Mouse (Mus musculus): ENCODE results near the gene Slc46a3. TPM values are rescaled to one million over a fixed set of nuclear protein-coding genes. Genes with fewer than 3 reads are reported as not detected.

The Slc46a3 gene
- polyA plus RNA-seq, 1 experiment from 2014 or later = 4.0 TPM

DNA sequence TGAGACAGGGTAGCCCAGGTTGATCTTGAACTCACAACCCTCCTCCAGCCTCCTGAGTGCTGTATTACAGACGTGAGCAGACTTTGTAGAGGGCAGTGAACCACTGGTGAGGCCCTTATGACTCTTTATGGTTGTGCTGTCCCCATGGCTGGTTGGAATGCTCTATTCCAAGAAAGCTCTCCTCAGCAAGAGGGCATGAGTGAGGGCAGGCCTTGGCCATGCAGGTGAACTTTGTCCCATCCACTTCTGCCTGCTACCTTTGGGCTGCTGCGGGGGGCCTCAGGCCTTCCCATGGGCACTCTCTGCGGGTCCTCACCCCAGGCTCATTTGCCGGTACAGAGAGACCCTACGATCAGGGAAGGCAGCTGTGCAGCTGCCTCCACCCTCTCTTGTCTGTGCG lies 1.9 kb downstream of the Slc46a3 start:
- Histone ChIP-seq H3K4me3 (no peak overlapping the region), H3K4me2 (replicated peaks) (peak overlapping the region; percentile 89; the same call in 1 of the 2 replicates), H3K9ac (no peak overlapping the region), H3K27ac (no peak overlapping the region), H3K36me3 (no peaks in the 10 kb centered on the region), H3K27me3 (replicated peaks) (peaks cover 10% of the 10 kb centered on the region), H3K4me1 (peaks cover 14% of the 10 kb centered on the region; the same call in 1 of the 2 replicates), H3K9me3 (no peaks in the 10 kb centered on the region)
- ATAC-seq (ENCODE audit: low FRiP score, low read depth) = no peak
- WGBS = 21% methylated on average over 6 of the region's 6 CpGs

DNA sequence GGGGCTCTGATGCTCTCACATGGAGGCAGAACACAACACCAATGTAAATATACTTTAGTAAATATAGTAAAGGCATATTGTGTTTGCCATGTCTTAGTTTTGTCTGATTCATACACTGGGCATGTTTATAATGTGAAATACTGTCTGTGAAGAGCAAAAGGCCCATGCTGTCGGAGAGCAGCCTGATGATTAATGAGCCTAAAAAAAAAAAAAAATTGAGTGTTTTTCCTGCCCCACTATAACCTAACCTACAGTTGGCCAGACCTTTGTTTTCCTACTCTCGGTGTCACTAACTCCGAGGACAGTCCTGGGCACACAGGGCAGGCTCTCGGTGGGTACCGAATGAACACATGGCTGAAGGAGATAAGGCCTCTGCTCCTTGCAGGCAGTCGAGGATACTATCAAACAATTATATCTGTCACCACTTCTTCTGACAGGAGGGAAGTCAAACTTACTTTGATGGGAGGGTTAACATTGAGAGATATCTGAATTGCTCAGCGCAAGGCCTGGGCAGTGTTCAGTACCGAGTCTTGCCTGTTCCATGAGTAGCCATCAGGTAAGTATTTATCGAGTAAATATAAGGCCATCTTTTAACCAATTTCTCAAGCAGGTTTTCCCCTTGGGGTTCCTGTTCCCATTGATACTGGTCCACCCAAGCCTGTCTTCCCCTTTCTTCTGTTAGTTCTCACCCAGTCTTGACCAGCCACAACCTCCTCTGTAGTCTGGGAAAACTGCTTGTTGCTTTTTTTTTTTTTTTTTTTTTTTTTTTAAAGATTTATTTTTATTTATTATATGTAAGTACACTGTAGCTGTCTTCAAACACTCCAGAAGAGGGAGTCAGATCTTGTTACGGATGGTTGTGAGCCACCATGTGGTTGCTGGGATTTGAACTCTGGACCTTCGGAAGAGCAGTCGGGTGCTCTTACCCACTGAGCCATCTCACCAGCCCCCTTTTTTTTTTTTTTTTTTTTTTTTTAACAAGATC lies 6.0 kb downstream of the Slc46a3 start:
- Histone ChIP-seq H3K36me3 (peaks cover 1% of the 10 kb centered on the region; the same call in 1 of the 2 replicates), H3K4me1 (peaks cover 8% of the 10 kb centered on the region; the same call in 1 of the 2 replicates), H3K4me2 (replicated peaks) (no peak overlapping the region), H3K27ac (no peak overlapping the region), H3K9ac (no peak overlapping the region), H3K4me3 (no peak overlapping the region), H3K9me3 (no peaks in the 10 kb centered on the region), H3K27me3 (replicated peaks) (peaks cover 10% of the 10 kb centered on the region)
- 90% methylated on average over 10 of the region's 12 CpGs for WGBS
- no peak for ATAC-seq (ENCODE audit: low FRiP score, low read depth)

DNA sequence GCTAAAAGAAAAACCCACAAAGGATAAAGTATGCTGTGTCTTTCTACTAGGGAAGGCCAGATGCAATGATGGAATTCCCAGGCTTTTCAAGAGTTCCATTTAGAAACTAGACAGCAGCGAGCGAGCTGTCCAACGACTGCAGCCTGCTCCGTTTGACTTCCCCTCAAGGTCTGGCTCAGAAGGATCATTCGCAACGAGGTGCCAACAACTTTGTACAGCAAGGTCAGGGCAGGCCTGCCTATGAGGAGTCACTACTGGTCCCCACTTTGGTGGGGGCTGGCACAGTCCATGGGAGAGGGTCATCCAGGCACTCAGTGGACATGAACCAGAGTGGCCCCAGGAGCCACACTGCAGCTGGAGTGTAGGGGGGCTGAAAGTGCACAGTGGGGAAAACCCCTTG lies 11.0 kb downstream of the Slc46a3 start:
- 82% methylated on average over 6 of the region's 6 CpGs for WGBS
- H3K36me3 ChIP-seq = peaks cover 24% of the 10 kb centered on the region

DNA sequence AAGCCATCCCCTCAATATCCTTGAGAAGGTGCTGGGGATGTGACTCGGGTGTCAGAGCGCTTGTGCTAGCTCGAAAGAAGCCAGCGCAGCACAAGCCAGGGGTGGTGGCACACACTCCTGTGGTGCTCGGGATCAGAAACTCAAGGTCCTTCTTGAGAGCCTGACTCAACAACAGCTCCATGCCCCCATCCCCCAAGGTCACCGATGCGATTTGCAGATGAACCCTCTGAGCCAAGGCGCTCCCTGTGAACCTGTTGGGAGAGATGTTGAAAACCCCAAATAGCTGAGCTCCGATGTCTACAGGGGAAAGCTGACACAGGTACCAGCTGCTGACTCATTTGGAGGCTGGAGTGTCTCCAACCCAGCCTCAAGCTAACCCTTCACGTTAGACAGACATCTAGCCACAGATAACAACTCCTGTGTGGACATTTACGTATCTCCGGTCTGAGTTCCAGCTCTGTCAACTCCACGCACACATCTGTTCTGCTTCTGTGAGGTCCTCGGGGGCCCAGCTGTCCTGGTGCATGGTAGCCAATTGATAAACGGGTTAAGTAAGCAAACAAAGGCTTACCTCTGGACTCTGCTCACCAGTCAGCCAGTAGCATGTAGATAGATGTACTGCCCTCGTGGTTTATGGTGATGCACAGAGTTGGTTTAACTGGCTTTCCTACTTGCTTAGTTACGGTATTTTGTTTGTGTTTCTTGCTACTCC lies 14.5 kb downstream of the Slc46a3 start:
- H3K9ac ChIP-seq = no peak overlapping the region
- H3K27me3 ChIP-seq (replicated peaks) = no peaks in the 10 kb centered on the region
- ATAC-seq (ENCODE audit: low FRiP score, low read depth) = no peak
- no peaks in the 10 kb centered on the region for H3K9me3 ChIP-seq
- 93% methylated on average over 17 of the region's 17 CpGs for WGBS
- H3K4me3 ChIP-seq = no peak overlapping the region
- peaks cover 57% of the 10 kb centered on the region for H3K36me3 ChIP-seq
- H3K27ac ChIP-seq = no peak overlapping the region
- no peaks in the 10 kb centered on the region for H3K4me1 ChIP-seq
- H3K4me2 ChIP-seq (replicated peaks) = no peak overlapping the region

More for the DNA sequence above, 11.0 kb downstream of the Slc46a3 start:
- no peak overlapping the region for H3K4me2 ChIP-seq (replicated peaks)
- no peak overlapping the region for H3K4me3 ChIP-seq
- no peak overlapping the region for H3K27ac ChIP-seq
- ATAC-seq (ENCODE audit: low FRiP score, low read depth) = no peak
- H3K9me3 ChIP-seq = no peaks in the 10 kb centered on the region
- H3K9ac ChIP-seq = no peak overlapping the region
- no peaks in the 10 kb centered on the region for H3K27me3 ChIP-seq (replicated peaks)
- H3K4me1 ChIP-seq = no peaks in the 10 kb centered on the region

DNA sequence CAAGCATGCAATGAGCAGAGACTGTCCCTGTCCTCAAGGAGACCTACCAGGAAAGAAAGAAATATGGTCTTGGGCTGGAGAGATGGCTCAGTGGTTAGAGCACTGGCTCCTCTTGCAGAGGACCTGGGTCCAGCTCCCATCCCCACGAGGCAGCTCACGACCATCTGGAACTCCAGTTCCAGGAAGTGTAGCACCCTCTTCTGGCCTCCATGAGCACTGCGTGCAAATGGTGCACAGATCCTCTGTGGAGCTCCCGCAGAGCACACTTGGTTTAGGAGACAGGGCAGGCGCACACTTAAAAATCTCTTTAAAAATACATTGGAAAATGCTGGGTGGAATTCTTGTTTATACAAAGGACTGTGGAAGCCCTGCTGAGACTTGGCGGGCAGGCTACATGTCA lies 17.1 kb downstream of the Slc46a3 start:
- Histone ChIP-seq H3K4me1 (no peaks in the 10 kb centered on the region), H3K4me3 (no peak overlapping the region), H3K4me2 (replicated peaks) (no peak overlapping the region), H3K27me3 (replicated peaks) (no peaks in the 10 kb centered on the region), H3K27ac (no peak overlapping the region), H3K9ac (no peak overlapping the region), H3K36me3 (peaks cover 79% of the 10 kb centered on the region), H3K9me3 (no peaks in the 10 kb centered on the region)
- WGBS = 84% methylated on average over 6 of the region's 6 CpGs
- ATAC-seq (ENCODE audit: low FRiP score, low read depth) = no peak

DNA sequence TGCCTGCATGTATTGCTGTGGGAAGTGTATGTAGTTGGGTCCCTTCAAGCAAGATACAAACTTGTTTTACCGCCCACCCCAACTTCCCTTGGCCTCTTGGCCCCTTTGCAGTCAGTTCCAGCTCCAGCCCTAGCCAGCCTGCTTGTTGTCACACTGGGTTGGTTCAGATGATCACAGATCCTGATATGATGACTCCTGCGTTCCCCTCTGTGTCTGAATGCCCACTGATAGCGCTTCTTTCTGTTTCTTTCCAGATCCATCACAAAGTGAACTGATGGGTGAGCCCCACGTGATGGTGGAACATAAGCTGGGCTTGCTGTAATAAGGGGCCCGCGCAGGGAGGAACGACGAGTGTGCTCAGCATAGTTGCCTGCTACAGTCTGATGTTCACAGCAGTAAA lies 19.4 kb downstream of the Slc46a3 start:
- Histone ChIP-seq H3K4me2 (replicated peaks) (no peak overlapping the region), H3K4me3 (no peak overlapping the region), H3K27ac (no peak overlapping the region), H3K9ac (no peak overlapping the region), H3K36me3 (peaks cover 88% of the 10 kb centered on the region), H3K9me3 (no peaks in the 10 kb centered on the region), H3K27me3 (replicated peaks) (no peaks in the 10 kb centered on the region), H3K4me1 (no peaks in the 10 kb centered on the region)
- no peak for ATAC-seq (ENCODE audit: low FRiP score, low read depth)
- 95% methylated on average over 8 of the region's 8 CpGs for WGBS

DNA sequence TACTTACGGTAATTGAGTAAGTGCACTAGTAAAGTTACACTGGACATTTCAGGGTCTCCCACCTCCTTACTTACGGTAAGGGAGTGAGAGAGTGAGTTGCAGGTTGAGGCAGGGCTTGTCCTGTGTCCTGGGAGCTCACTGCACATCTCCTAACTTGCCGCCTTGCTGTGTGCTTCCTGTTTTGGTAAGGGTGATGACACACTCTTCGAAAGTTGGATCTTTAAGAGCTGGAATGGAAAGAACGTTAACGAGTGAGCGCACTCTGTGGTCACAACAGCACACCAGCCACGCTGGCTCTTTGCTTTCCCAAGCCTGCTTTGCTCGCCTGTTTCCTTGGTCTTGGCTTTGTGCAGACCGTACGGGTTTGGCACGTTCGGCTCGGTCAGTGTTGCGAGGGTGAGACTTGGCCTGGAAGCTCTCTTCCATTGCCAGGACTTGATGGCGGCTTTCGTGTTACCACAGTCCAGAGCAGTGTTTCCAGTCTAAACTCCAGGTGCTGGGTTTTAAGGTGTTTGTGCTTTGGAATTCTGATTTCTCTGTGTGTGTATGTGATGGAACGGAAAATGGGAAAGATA lies 20.0 kb downstream of the Slc46a3 start:
- H3K9me3 ChIP-seq = no peaks in the 10 kb centered on the region
- H3K27me3 ChIP-seq (replicated peaks) = no peaks in the 10 kb centered on the region
- no peak overlapping the region for H3K9ac ChIP-seq
- no peak overlapping the region for H3K4me3 ChIP-seq
- peaks cover 90% of the 10 kb centered on the region for H3K36me3 ChIP-seq
- H3K4me2 ChIP-seq (replicated peaks) = no peak overlapping the region
- H3K4me1 ChIP-seq = no peaks in the 10 kb centered on the region
- 95% methylated on average over 18 of the region's 18 CpGs for WGBS
- no peak overlapping the region for H3K27ac ChIP-seq
- no peak for ATAC-seq (ENCODE audit: low FRiP score, low read depth)

DNA sequence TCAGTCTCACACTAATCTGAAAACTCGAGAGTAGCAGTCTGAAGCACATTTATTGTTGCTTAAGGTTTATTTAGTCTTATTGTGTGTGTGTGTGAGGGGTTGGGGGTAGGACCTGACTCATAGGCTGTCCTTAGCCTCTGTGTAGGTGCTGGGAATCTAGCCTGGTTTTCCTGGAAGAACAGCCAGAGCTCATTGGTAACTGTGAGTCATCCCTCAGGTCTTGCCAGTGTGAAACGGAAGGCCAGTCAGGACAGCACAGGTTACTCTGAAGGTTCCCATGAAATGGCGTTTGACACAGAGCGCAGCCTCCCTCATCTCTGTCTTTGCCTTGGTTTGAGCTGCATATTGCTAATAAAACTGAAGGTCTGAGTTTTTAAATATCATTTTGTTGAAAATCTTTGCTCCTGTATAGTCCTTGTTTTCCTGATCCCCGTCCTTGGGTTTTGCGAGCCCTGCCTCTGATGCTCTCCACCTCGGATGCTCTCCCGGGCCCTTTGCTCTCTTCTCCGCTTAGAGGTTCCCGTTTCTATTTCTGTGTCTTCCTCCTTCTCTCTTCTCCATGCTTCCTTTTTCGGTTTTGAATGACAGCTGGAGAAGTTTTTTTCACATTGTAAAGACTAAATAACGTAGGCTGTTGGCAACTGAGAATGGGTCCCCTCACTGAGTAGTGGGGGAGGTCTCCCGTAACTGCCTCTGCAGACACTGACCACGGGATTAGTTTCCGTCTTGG lies 23.4 kb downstream of the Slc46a3 start:
- Histone ChIP-seq H3K27me3 (replicated peaks) (no peaks in the 10 kb centered on the region), H3K27ac (no peak overlapping the region), H3K36me3 (peaks cover 99% of the 10 kb centered on the region), H3K4me3 (no peak overlapping the region), H3K4me2 (replicated peaks) (no peak overlapping the region), H3K9ac (no peak overlapping the region), H3K9me3 (no peaks in the 10 kb centered on the region), H3K4me1 (no peaks in the 10 kb centered on the region)
- 95% methylated on average over 15 of the region's 15 CpGs for WGBS
- ATAC-seq (ENCODE audit: low FRiP score, low read depth) = no peak

DNA sequence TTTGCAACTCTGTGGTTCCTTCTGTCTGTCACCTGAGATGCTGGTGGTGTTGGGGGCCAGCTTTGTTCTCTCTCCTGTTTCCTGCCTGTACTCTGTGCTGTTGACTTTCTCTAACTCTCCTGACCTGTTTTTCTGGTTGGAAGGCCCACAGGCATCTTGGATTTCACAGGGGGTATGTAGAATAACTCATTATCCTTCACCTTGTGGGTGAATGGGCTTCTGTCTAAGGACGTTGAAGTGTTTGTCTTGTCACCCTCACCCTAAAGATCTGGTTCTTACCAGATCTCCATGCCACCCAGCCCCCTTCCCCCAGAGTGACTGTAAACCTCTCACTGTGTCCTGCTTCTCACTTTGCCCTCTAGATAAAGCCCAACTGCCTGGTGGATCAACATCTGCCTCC lies 24.3 kb downstream of the Slc46a3 start:
- Histone ChIP-seq H3K4me1 (no peaks in the 10 kb centered on the region), H3K36me3 (peaks cover 97% of the 10 kb centered on the region), H3K27ac (no peak overlapping the region), H3K9me3 (no peaks in the 10 kb centered on the region), H3K4me2 (replicated peaks) (no peak overlapping the region), H3K27me3 (replicated peaks) (no peaks in the 10 kb centered on the region), H3K9ac (no peak overlapping the region), H3K4me3 (no peak overlapping the region)
- ATAC-seq (ENCODE audit: low FRiP score, low read depth) = no peak
- 97% methylated on average over 1 of the region's 1 CpGs for WGBS

DNA sequence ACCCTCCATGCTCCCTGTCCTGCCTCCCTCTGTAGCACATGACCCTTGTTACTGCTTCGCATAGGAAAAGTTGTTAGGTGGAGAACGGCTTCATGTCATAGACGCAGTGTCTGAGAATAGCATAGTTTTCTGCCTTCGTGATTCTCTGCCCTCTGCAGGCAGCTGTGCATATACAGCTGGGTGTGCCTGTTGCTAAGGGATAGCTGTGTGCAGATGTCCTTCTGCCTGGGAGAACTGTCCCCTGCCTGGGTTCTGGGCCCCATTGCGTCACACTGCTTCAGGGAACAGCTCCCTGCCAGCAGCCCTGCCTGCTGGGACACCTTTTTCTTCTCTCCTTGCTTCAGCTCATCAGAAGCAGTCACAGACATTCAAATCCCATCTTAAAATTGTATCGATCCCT lies 25.0 kb downstream of the Slc46a3 start:
- Histone ChIP-seq H3K27me3 (replicated peaks) (no peaks in the 10 kb centered on the region), H3K9me3 (no peaks in the 10 kb centered on the region), H3K36me3 (peaks cover 97% of the 10 kb centered on the region), H3K4me2 (replicated peaks) (no peak overlapping the region), H3K9ac (no peak overlapping the region), H3K27ac (no peak overlapping the region), H3K4me1 (no peaks in the 10 kb centered on the region), H3K4me3 (no peak overlapping the region)
- no peak for ATAC-seq (ENCODE audit: low FRiP score, low read depth)
- 95% methylated on average over 6 of the region's 6 CpGs for WGBS

DNA sequence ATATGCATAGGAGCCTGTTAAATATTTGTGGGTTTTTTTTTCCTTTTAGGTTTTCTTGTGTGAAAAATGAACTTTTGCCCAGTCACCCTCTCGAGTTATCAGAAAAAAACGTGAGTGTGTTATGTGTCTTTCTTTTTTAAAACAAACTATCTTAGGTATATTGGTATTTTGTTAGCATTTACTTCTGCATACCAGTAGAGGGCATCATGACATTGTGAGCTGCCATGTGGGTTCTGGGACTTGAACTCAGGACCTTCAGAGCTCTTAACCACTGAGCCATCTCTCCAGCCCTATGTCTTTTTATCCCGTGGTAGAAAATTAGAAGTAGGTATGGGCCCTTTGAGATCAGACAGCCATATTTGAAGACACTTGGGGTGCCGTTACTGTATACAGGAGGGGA lies 25.9 kb downstream of the Slc46a3 start:
- Histone ChIP-seq H3K27me3 (replicated peaks) (no peaks in the 10 kb centered on the region), H3K4me1 (no peaks in the 10 kb centered on the region), H3K27ac (no peak overlapping the region), H3K4me2 (replicated peaks) (no peak overlapping the region), H3K9ac (no peak overlapping the region), H3K36me3 (peaks cover 97% of the 10 kb centered on the region), H3K9me3 (no peaks in the 10 kb centered on the region), H3K4me3 (no peak overlapping the region)
- ATAC-seq (ENCODE audit: low FRiP score, low read depth) = no peak
- WGBS = 95% methylated on average over 4 of the region's 4 CpGs
